Mouse (Mus musculus) ES-E14 (cell line): ENCODE data around the gene Gadd45b.

Source experiments
- CHD2 ChIP-seq: IDR thresholded peaks from 2 replicates; pipeline ENCODE4 v1.6.1; 2014; ENCODE audit warnings: mild to moderate bottlenecking, low read depth, low read length, inconsistent platforms
- HCFC1 ChIP-seq: IDR thresholded peaks from 2 replicates; pipeline ENCODE4 v1.6.1; 2012; ENCODE audit warnings: low read length, inconsistent platforms, borderline replicate concordance; ENCODE audit not compliant: insufficient read depth
- MAFK ChIP-seq: IDR thresholded peaks from 2 replicates; pipeline ENCODE4 v1.6.1; 2014; ENCODE audit warnings: mild to moderate bottlenecking, low read depth, low read length, inconsistent platforms; ENCODE audit not compliant: insufficient read depth
- ZC3H11A ChIP-seq: IDR thresholded peaks from 2 replicates; pipeline ENCODE4 v1.6.1; 2012; ENCODE audit warnings: low read depth, mild to moderate bottlenecking, inconsistent platforms, low read length, borderline replicate concordance
- ZNF384 ChIP-seq: IDR thresholded peaks from 2 replicates; pipeline ENCODE4 v1.6.1; 2012; ENCODE audit warnings: low read depth, low read length, inconsistent platforms

GRCm38 (mm10) chr10:80887181-80887580, 42.7 kb upstream of the Gadd45b start:
- no peak for TF ChIP-seq CHD2
- no peak for TF ChIP-seq ZNF384
- no peak for TF ChIP-seq MAFK
- no peak for TF ChIP-seq ZC3H11A
- TF ChIP-seq HCFC1, result no peak
